Mouse (Mus musculus): ENCODE measurements at regions not wholly inside any gene's neighbourhood (a gene's known extent, or its start where the extent isn't known, plus 50 kb on each side); places are given as distances from the start of the nearest gene placed in this dataset.

DNA sequence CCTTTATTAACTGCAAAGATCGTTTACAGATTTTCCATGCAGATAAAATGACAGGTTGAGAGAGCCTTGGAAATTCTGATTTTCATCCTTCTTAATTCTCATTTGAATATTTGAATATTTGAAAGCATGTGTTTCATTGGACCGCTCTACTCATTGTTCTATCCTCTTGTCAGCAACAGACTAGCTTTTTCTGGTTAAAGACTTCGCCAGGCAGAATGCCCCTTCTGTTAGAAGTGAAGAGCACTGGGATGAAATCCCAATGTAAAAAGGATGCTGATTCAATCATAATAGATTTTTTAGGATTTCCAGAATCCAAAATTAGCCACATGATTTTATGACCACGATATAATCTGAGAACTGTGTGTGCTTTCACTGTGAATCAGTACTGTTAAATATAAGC is 90.8 kb upstream of the Phyhipl start:
- no peak for ATAC-seq (replicated peaks; ENCODE audit: poor library complexity, severe bottlenecking)

GRCm38 (mm10) chr10:70741909-70742308 is 86.1 kb upstream of the Phyhipl start:
- ATAC-seq (replicated peaks; ENCODE audit: poor library complexity, severe bottlenecking) = no peak

DNA sequence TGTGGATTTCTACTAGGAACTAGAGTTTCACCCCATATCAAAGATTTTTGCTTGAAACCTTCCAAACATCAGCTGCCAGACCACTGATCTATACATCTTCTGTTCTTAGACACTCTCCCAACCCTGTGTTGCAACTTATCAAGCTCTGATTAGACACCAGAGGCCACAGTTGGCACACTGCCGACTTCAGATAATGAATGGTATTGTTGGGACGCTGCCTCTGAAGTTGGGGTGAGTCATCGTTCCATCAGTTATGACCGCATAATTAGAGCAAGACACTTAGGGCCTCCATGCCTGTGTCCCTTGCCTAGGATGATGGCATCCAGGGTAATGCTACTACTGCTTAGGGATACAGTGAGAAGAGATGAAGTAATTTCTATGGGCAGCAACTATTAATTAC is 84.3 kb upstream of the Phyhipl start:
- ATAC-seq (replicated peaks; ENCODE audit: poor library complexity, severe bottlenecking) = no peak

- no peak for ATAC-seq (replicated peaks; ENCODE audit: poor library complexity, severe bottlenecking)
Measured at GRCm38 (mm10) chr10:70739348-70739966, 83.7 kb upstream of the Phyhipl start.

DNA sequence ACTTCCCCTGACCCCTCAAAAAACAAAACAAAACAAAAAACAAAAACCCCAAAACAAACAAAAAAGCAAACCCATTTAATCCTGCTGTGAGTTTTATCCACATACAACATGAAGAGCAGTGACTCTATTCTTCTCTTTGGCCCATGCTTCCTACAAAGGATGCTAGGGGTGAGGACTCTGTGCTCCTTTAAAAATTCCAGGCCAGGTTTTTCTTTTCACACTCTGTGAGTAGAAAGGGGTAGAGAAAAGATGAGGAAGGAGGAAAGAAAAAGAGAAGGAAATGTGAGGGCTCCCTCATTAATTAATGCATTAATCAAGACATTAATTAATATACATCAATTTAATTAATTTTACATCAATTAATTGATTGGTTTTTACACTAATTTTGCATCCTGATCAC is 82.9 kb upstream of the Phyhipl start:
- no peak for ATAC-seq (replicated peaks; ENCODE audit: poor library complexity, severe bottlenecking)

DNA sequence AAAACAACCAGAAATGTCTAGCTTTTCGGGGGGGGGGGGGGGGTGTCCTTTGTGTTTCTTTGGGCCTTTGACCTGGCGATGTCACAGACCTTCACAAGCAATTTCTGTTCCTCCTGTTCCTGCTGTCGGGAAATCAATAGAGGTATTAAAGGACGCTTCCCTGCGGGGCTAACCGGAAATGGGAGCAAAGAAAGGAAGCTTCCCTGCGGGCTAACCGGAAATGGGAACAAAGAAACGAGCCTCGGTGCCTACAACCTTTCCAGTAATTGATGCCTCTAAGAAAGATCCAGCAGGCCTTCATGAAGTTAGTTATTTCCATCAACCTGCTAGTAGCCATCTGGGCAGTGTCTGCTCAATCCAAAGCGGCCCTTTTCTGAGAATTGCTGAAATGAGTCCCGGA is 78.2 kb upstream of the Phyhipl start:
- ATAC-seq (replicated peaks; ENCODE audit: poor library complexity, severe bottlenecking) = no peak

DNA sequence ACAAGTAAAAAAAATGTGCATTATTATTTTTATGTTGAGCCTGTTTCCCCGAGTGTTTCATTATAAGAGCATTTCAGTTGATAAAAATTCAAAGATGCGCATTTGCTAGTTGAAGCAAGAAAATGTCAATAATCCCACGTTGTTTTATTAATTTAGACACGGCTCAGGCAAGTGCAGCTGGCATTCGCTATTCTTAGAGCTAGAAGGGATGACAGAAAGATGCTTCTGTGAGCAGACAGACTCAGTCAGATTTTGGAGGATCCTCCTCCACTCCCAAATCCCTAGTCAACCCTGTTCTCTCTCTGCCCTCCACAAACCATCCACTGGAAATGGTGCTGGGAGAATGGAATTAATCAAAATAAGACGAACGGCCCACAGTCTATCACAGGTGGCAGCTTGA is 77.7 kb upstream of the Phyhipl start:
- no peak for ATAC-seq (replicated peaks; ENCODE audit: poor library complexity, severe bottlenecking)

DNA sequence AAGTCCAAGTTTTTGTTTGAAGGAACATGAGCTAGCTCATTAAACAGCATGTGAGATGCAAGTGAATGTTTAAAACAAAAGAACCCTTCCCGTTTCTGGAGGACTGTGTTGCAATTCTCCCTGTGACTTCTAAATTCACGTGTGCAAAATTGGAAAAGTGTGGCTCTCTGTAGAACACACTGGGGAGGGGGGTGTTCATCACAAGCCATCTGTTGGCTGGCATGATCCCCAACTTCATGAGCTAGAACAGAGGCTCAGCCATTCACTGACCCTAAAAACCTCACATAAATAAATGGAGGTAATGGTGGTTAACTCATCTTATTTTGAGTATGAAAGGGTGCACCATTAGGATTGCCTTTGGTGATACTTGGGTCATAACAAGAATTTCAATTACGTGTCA is 69.3 kb upstream of the Phyhipl start:
- ATAC-seq (replicated peaks; ENCODE audit: poor library complexity, severe bottlenecking) = no peak

- ATAC-seq (replicated peaks; ENCODE audit: poor library complexity, severe bottlenecking) = no peak
Measured at GRCm38 (mm10) chr10:70722783-70723182, 67.0 kb upstream of the Phyhipl start.

GRCm38 (mm10) chr10:70722381-70722780 is 66.6 kb upstream of the Phyhipl start:
- no peak for ATAC-seq (replicated peaks; ENCODE audit: poor library complexity, severe bottlenecking)

- ATAC-seq (replicated peaks; ENCODE audit: poor library complexity, severe bottlenecking) = no peak
Measured at GRCm38 (mm10) chr10:70717464-70717863, 61.7 kb upstream of the Phyhipl start.

DNA sequence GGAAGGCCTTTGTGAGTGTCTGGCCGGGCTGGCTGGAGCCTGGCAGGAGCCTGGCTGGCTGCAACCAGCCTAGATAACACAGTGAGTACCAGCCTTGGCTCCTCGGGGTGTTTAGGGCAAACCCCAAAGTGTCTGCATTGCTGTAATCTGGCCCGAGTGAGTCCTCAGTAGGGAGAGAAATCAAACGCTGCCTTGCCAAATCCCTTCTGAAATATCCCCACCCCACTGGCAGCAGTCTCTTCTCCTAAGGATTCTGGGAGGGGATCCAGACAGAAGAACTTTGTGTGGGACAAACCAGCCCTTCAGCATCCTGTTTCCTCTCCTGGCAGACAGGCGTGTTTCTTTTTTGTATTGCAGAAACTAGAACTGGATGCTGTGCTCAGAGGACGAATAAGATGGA is 61.3 kb upstream of the Phyhipl start:
- no peak for ATAC-seq (replicated peaks; ENCODE audit: poor library complexity, severe bottlenecking)

DNA sequence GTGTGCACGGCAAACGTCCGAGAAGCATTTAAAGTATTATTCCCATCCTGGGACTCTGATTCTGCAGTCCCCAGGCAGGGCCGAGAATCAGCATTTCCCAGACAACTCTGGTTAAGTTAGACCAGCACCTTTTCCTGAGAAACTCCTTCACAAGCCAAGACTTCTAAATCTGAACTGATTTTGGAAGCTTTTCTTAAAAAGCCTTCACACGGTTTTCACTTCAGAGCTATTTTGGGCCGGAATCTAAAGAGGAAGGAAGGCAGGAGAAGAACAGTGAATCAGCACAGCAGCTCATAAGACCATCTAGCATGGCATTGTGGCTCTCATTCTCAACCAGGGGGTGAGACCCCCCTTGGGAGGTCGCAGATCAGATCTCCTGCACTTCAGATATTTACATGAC is 57.5 kb upstream of the Phyhipl start:
- ATAC-seq (replicated peaks; ENCODE audit: poor library complexity, severe bottlenecking) = no peak

- no peak for ATAC-seq (replicated peaks; ENCODE audit: poor library complexity, severe bottlenecking)
Measured at GRCm38 (mm10) chr10:70708806-70709205, 53.0 kb upstream of the Phyhipl start.

All from granulocyte monocyte progenitor cell, adult 5-6 weeks (primary cell).